Mouse (Mus musculus): Measurements from ENCODE around the gene Ssxb1.
"Not testable (repeated sequence)": the region's sequence is repeated elsewhere in the genome, so short reads cannot be mapped to it uniquely, and the experiment has no call there.

Ssxb1 gene

DNA sequence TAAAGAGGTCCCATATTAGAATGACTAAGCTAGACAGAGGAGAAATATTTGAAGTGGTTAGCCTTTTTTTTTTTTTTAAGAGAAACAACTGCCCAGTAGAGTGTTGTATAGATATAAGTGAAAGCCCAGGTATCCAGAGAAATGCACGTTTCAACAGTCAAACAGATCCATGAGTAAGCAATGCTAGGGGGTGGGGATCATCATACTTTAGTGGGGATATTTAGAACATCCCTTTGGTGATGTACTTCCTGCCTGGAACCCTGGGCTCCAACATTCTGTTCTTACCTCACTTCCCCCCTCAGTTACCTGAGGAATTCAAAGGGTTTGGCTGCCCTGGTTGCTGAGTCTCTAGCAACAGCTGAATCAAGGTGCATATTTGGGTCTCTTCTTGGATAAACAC lies at the start of gene Ssxb1:
Gene Ssxb1 (plus strand): TSS at position 301 of the 400 bp plus-strand sequence.
- in situ Hi-C loops (cut with MboI; ENCODE audit: unreplicated experiment in 2 of 2): not testable (repeated sequence)

DNA sequence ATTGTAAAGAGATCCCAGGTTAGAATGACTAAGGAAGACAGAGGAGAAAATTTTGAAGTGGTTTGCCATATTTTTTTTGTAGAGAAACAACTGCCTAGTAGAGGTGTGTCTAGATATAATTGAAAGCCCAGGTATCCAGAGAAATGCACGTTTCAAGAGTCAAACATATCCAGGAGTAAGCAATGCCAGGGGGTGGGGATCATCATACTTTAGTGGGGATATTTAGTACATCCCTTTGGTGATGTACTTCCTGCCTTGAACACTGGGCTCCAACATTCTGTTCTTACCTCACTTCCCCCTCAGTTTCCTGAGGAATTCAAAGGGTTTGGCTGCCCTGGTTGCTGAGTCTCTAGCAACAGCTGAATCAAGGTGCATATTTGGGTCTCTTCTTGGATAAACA lies 46.4 kb upstream of the Ssxb1 start, which contains the start of gene Ssxb9:
Gene Ssxb9 (plus strand): TSS at position 301 of the 400 bp plus-strand sequence.
- in situ Hi-C loops (cut with MboI; ENCODE audit: unreplicated experiment in 2 of 2): not testable (repeated sequence)

DNA sequence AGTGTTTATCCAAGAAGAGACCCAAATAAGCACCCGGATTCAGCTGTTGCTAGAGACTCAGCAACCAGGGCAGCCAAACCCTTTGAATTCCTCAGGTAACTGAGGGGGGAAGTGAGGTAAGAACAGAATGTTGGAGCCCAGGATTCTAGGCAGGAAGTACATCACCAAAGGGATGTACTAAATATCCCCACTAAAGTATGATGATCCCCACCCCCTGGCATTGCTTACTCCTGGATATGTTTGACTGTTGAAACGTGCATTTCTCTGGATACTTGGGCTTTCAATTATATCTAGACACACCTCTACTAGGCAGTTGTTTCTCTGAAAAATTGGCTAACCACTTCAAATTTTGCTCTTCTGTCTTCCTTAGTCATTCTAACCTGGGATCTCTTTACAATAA lies 48.5 kb downstream of the Ssxb1 start, which contains the start of gene Ssxb2:
Gene Ssxb2 (minus strand): TSS at position 101 of the 400 bp plus-strand sequence.
- in situ Hi-C loops (cut with MboI; ENCODE audit: unreplicated experiment in 2 of 2): not testable (repeated sequence)

Measured in v-Abl transformed pro-B cells (cell line).